Mouse (Mus musculus) testis, adult 2 months (tissue): Measurements from ENCODE around the gene Zfp512. TPM values are rescaled to one million over a fixed set of nuclear protein-coding genes. Genes with fewer than 3 reads are reported as not detected.
A peak's percentile ranks its signal among the peaks of the same experiment; 100 is the strongest.
"Not testable (repeated sequence)": the region's sequence is repeated elsewhere in the genome, so short reads cannot be mapped to it uniquely, and the experiment has no call there.

Experiments
- H3K27ac ChIP-seq: fragments of 200-500 bp; 2 replicates; pipeline ENCODE4 v1.5.1; 2012; ENCODE audit warnings: low read depth, low read length; ENCODE audit not compliant: control insufficient read depth, insufficient read depth
- H3K27me3 ChIP-seq: fragments of 200-500 bp; 2 replicates; pipeline ENCODE4 v1.6.1; 2012; ENCODE audit warnings: mild to moderate bottlenecking, low read length, moderate library complexity; ENCODE audit not compliant: control insufficient read depth, insufficient read depth
- H3K36me3 ChIP-seq: fragments of 200-500 bp; 2 replicates; pipeline ENCODE4 v1.6.1; 2012; ENCODE audit warnings: mild to moderate bottlenecking, low read length; ENCODE audit not compliant: control insufficient read depth, insufficient read depth
- H3K4me1 ChIP-seq: fragments of 200-500 bp; 2 replicates; pipeline ENCODE4 v1.6.1; 2012; ENCODE audit warnings: low read length; ENCODE audit not compliant: control insufficient read depth, insufficient read depth
- H3K4me3 ChIP-seq: fragments of 200-500 bp; 2 replicates; pipeline ENCODE4 v1.5.1; 2012; ENCODE audit warnings: low read depth, mild to moderate bottlenecking, low read length, moderate library complexity, mixed read lengths; ENCODE audit not compliant: control insufficient read depth
- CTCF ChIP-seq: fragments of 200-500 bp; IDR thresholded peaks from 2 replicates; pipeline ENCODE4 v1.5.1; 2012; ENCODE audit warnings: low read depth, mild to moderate bottlenecking, inconsistent platforms, low read length, moderate library complexity; ENCODE audit not compliant: control insufficient read depth, insufficient read depth, insufficient replicate concordance
- POLR2A ChIP-seq: fragments of 200-500 bp; IDR thresholded peaks from 2 replicates; pipeline ENCODE4 v1.6.1; 2012; ENCODE audit warnings: low read depth, mild to moderate bottlenecking, inconsistent platforms, low read length, moderate library complexity; ENCODE audit not compliant: control insufficient read depth
- polyA plus RNA-seq: library from polyadenylated mRNA; depleted of rRNA; stranded (reverse); fragments of >200 nt; gene quantifications from 2 replicates; pipeline ENCODE4 v1.2.3, GENCODE M21; 2012; rRNA removed

Zfp512 gene
- polyA plus RNA-seq, 1 experiment: 9.1 TPM

DNA sequence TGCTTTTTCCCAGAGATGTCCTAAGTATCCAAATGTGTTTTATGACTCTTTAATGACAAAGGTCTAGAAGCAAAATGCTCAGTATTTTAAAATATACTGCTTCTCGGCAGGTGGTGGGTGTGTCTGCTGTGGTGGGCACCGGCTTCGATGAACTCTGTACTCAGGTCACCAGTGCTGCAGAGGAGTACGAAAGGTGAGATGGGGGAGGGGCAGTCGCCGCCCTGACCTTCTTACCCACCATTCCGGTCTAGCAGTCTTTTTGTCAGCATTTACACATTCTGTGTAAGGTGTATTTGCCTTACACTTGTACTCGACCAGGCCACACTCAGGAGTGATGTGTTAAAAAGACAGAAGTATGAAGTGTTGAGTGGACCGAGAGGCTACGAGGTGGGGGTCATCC lies 52.6 kb downstream of the Zfp512 start:
- TF ChIP-seq CTCF (no peak), POLR2A (no peak)
- H3K4me1 ChIP-seq: no peaks in the 10 kb centered on the region
- peaks cover 2% of the 10 kb centered on the region for H3K36me3 ChIP-seq
- H3K27ac ChIP-seq: no peak overlapping the region
- no peak overlapping the region for H3K4me3 ChIP-seq
- no peaks in the 10 kb centered on the region for H3K27me3 ChIP-seq

DNA sequence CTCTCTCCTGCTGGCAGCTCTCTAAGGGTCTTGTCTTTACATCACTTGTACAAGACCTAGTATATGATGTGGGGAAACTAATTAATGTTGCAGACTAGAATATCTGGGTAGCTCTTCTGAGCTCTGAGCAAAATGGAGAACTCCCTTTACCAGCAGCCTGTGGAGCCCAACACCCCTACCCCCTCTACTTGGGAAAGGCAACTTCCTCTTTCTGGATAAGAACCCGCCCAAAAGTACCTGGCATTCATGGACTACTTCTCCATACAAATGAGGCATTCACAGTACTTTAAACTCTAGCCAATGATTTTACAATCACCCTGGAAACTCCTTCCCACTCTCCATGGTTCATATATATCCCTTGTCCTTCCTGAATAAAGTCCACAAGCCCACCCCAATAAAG lies 60.2 kb downstream of the Zfp512 start:
- TF ChIP-seq POLR2A: no peak
- no peak for TF ChIP-seq CTCF
- peaks cover 1% of the 10 kb centered on the region for H3K36me3 ChIP-seq

DNA sequence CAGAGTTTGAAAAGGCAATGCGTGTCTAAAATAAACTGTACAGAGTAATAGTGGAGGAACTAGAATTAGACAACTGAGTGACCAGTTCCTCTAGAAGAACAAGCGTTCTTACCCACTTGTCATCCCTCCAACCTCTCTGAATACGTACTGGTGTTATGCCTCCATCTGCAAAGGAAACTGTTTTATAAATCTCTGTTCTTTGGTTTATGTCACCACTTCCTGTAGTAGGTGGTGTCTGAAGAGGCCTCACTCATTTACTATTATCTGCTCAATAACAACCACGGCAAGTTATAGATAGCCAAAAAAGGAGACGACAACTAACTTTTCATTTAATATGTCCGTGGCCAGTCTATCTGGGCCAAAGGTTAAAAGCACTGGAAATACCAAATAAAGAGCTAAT lies 68.3 kb downstream of the Zfp512 start:
- Histone ChIP-seq H3K36me3 (no peaks in the 10 kb centered on the region; the same call in none of the 2 replicates), H3K4me3 (no peak overlapping the region), H3K4me1 (no peaks in the 10 kb centered on the region; the same call in 1 of the 2 replicates), H3K27me3 (no peaks in the 10 kb centered on the region), H3K27ac (no peak overlapping the region)
- TF ChIP-seq POLR2A: no peak

More for the DNA sequence above, 60.2 kb downstream of the Zfp512 start:
- Histone ChIP-seq H3K4me3 (no peak overlapping the region), H3K4me1 (no peaks in the 10 kb centered on the region), H3K27me3 (no peaks in the 10 kb centered on the region), H3K27ac (no peak overlapping the region)

DNA sequence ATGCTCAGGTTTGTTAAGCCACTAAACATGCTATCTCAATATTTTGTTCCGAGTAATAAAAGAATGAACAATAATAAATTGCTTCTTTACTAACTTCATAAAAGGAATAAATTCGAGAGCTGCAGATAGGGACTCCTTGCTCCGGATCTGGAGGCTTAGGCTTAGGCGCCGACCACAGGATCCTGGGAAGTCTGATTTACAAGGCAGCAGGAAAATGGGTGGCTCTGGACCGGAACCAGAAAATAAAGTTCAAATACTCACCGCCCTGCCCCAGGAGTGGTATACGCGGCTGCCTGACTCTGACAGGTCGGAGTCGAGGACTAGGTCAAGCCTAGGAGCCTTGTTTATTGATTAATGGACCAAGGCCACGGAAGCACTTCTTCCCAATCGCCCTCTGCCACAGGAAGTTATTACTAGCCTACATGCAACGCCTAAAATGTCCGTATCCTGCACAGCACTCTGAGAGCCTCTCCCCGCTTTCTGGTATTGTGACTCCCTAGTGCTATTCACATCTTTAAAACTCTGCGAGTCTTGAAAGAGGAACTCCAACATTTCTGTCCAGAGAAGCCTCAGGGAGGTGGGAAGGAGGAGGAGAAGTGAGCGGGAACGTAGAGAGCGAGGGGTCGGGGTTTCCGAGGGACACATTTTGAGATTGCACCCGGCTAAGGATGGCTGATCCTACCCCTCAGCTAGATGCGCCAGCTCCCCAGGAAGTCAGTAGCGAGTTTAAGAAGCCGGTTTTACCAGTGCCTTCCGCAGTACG lies 74.3 kb downstream of the Zfp512 start, which contains the start of gene Slc4a1ap:
Slc4a1ap (plus strand) TSS at position 642 of the 763 bp plus-strand sequence.
- peaks cover 2% of the 10 kb centered on the region for H3K4me1 ChIP-seq
- no peaks in the 10 kb centered on the region for H3K27me3 ChIP-seq
- peak; percentile 46; the same call in 1 of the 2 replicates for TF ChIP-seq POLR2A
- TF ChIP-seq CTCF: no peak
- H3K27ac ChIP-seq: peak within 1 kb of the TSS; percentile 79
- peak within 1 kb of the TSS; percentile 96 for H3K4me3 ChIP-seq
- H3K36me3 ChIP-seq: no peaks in the 10 kb centered on the region; the same call in 1 of the 2 replicates

DNA sequence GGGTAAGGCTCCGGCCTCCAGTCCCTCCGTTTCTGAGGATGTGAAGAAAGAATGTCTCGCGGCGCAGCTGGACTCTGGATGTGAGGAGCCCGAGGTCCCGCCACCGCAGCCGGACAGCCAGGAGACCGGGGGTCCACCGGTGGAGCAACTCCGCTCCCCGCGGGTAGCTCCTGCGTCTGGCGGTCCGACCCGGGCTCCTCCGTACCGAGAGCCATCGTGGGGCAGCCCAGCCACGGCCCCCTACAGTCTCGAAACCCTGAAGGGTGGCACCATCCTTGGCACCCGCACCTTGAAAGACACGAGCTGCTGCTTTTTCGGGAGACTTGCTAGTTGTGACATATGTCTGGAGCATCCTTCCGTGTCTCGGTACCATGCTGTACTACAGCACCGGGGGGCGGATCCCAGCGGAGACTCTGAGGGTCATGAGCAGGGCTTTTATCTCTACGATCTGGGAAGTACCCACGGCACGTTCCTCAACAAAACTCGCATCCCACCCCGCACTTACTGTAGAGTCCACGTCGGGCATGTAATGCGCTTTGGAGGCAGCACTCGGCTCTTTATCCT lies 75.0 kb downstream of the Zfp512 start:
- TF ChIP-seq POLR2A (no peak), CTCF (no peak)
- peak overlapping the region; percentile 79 for H3K27ac ChIP-seq

DNA sequence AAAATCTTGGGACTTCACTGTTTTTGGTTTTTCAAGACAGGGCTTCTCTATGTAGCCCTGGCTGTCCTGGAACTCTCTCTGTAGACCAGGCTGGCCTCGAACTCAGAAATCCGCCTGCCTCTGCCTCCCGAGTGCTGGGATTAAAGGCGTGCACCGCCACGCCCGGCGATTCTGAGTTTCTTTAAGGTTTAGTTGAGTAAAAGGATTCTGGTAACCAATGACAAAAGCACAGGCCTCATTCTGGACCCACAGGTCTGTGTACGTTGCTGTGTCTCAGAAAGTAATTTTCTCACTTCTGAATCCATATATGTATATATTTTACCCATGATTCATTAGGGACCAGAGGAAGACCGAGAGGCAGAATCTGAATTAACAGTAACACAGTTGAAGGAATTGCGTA lies 75.5 kb downstream of the Zfp512 start, which contains the start of gene Supt7l:
Supt7l (minus strand) TSS at position 101 of the 400 bp plus-strand sequence.
- not testable (repeated sequence) for H3K36me3 ChIP-seq, H3K4me1 ChIP-seq, H3K27me3 ChIP-seq
- H3K4me3 ChIP-seq: peak within 1 kb of the TSS; percentile 96
- peak within 1 kb of the TSS; percentile 79 for H3K27ac ChIP-seq

More for the DNA sequence above, 75.0 kb downstream of the Zfp512 start:
- Histone ChIP-seq H3K4me3 (peak overlapping the region; percentile 96), H3K4me1 (peaks cover 2% of the 10 kb centered on the region), H3K36me3 (no peaks in the 10 kb centered on the region; the same call in 1 of the 2 replicates), H3K27me3 (no peaks in the 10 kb centered on the region)

DNA sequence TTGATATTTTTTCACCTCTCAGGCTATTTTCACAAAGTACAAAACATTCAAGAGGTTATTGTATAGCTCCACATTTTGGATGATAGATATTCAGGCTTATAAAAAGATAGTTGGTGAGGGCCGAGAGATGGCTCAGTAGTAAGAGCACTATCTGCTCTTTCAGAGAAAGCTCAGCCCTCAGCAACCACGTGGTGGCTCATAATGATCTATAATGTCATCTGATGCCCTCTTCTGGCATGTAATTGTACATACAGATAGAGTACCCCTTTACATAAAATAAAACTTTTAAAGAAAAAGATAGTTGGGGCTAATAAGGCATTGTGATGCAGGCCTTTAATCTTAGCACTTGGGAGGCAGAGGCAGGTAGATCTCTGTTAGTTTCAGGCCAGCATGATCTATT lies 76.3 kb downstream of the Zfp512 start:
- Histone ChIP-seq H3K36me3 (no peaks in the 10 kb centered on the region), H3K27ac (no peak overlapping the region), H3K4me3 (no peak overlapping the region), H3K27me3 (no peaks in the 10 kb centered on the region), H3K4me1 (peaks cover 2% of the 10 kb centered on the region)
- TF ChIP-seq CTCF (no peak), POLR2A (no peak)

Other genes with a start within 250 kb of the Zfp512 start
- 392 and 429 TPM in 2 replicates for gene Ppm1g, start 231.7 kb upstream of the Zfp512 start, polyA plus RNA-seq
- gene Nrbp1, start 211.6 kb upstream of the Zfp512 start, polyA plus RNA-seq: 62.5 and 64.2 TPM in 2 replicates
- 86.1 and 103 TPM in 2 replicates for gene Gm9970, start 211.2 kb upstream of the Zfp512 start, polyA plus RNA-seq
- 20.9 and 23.1 TPM in 2 replicates for gene Krtcap3, start 200.7 kb upstream of the Zfp512 start, polyA plus RNA-seq
- 439 and 454 TPM in 2 replicates for gene Ift172, start 161.3 kb upstream of the Zfp512 start, polyA plus RNA-seq
- 1.4 and 2.0 TPM in 2 replicates for gene Fndc4, start 156.4 kb upstream of the Zfp512 start, polyA plus RNA-seq
- 0.53 and 0.55 TPM in 2 replicates for gene Gckr, start 155.0 kb upstream of the Zfp512 start, polyA plus RNA-seq
- gene 4930548H24Rik, start 33.3 kb downstream of the Zfp512 start, polyA plus RNA-seq: 4.9 and 5.4 TPM in 2 replicates
- gene Gpn1, start 42.3 kb downstream of the Zfp512 start, polyA plus RNA-seq: 13.3 and 15.7 TPM in 2 replicates
- gene Slc4a1ap, start 74.6 kb downstream of the Zfp512 start, polyA plus RNA-seq: 15.1 and 16.9 TPM in 2 replicates
- 5.9 and 6.4 TPM in 2 replicates for gene Supt7l, start 75.4 kb downstream of the Zfp512 start, polyA plus RNA-seq
- 18.2 and 22.5 TPM in 2 replicates for gene Mrpl33, start 144.5 kb downstream of the Zfp512 start, polyA plus RNA-seq
- 17.8 and 19.4 TPM in 2 replicates for gene Rbks, start 245.2 kb downstream of the Zfp512 start, polyA plus RNA-seq
- gene Babam2, start 245.3 kb downstream of the Zfp512 start, polyA plus RNA-seq: 38.5 and 39.6 TPM in 2 replicates